Mouse (Mus musculus) thymus, adult 2 months (tissue): Measurements from ENCODE around the gene Gm13212. TPM values are rescaled to one million over a fixed set of nuclear protein-coding genes. Genes with fewer than 3 reads are reported as not detected.

Experiments used
- polyA plus RNA-seq: library from polyadenylated mRNA; depleted of rRNA; stranded (reverse); fragments of >200 nt; gene quantifications from 2 replicates; pipeline ENCODE4 v1.2.3, GENCODE M21; 2012; rRNA removed

The Gm13212 gene
- polyA plus RNA-seq, 1 experiment, result 0.92 TPM

Other genes with a start within 250 kb of the Gm13212 start
- 0.31 and 0.62 TPM in 2 replicates for gene Zfp990, start 74.4 kb upstream of the Gm13212 start, polyA plus RNA-seq
- 0.03 TPM in 1 of 2 replicates, not detected in the other for gene Zfp980, start 85.5 kb downstream of the Gm13212 start, polyA plus RNA-seq